Mouse (Mus musculus) kidney, adult 2 months (tissue): ENCODE data around the gene Thegl. TPM values are rescaled to one million over a fixed set of nuclear protein-coding genes. Genes with fewer than 3 reads are reported as not detected.

ENCODE experiments used
- DNase-seq: peaks from one replicate; pipeline ENCODE4 v3.0.0; 2021
- H3K27ac ChIP-seq: fragments of 200-500 bp; 2 replicates; pipeline ENCODE4 v1.5.1; 2012; ENCODE audit warnings: low read depth, low read length, control low read depth, inconsistent platforms; ENCODE audit not compliant: insufficient read depth
- H3K27me3 ChIP-seq: fragments of 200-500 bp; replicated peaks from 2 replicates; pipeline ENCODE4 v1.6.1; 2012; ENCODE audit warnings: mild to moderate bottlenecking, moderate library complexity, low read length, inconsistent platforms; ENCODE audit not compliant: control insufficient read depth, insufficient read depth
- H3K36me3 ChIP-seq: fragments of 200-500 bp; 2 replicates; pipeline ENCODE4 v1.6.1; 2012; ENCODE audit warnings: mild to moderate bottlenecking, moderate library complexity, low read length, inconsistent platforms; ENCODE audit not compliant: control insufficient read depth, insufficient read depth
- H3K4me1 ChIP-seq: fragments of 200-500 bp; 2 replicates; pipeline ENCODE4 v1.6.1; 2011; ENCODE audit warnings: low read length; ENCODE audit not compliant: control insufficient read depth, insufficient read depth
- H3K4me3 ChIP-seq: fragments of 200-500 bp; 2 replicates; pipeline ENCODE4 v1.5.1; 2011; ENCODE audit warnings: mild to moderate bottlenecking, low read depth, low read length, control low read depth; ENCODE audit not compliant: insufficient read depth
- CTCF ChIP-seq: fragments of 200-500 bp; conservative IDR thresholded peaks from 2 replicates; pipeline ENCODE4 v1.5.1; 2011; ENCODE audit warnings: low read depth, mild to moderate bottlenecking, control low read depth, low read length, moderate library complexity, mixed read lengths; ENCODE audit not compliant: insufficient read depth, insufficient read length
- POLR2A ChIP-seq: fragments of 200-500 bp; IDR thresholded peaks from one replicate; pipeline ENCODE4 v1.6.1; 2011; ENCODE audit warnings: low read depth, low read length, control low read depth
- WGBS: fragments of 180-500 bp; shearing (Covaris S2); methylation state at CpG from one replicate; pipeline ENCODE4 v1.1.7; 2018; 5-methylcytosine and 5-hydroxymethylcytosine counted together
- polyA plus RNA-seq: library from polyadenylated mRNA; depleted of rRNA; stranded (reverse); fragments of >200 nt; gene quantifications from 2 replicates; pipeline ENCODE4 v1.2.3, GENCODE M21; 2012

Thegl gene
- polyA plus RNA-seq, 1 experiment: not detected

GRCm38 (mm10) chr5:76975736-76976135 lies 40.1 kb upstream of the Thegl start:
- Histone ChIP-seq H3K4me3 (no peak overlapping the region), H3K27me3 (no peaks in the 10 kb centered on the region), H3K27ac (no peak overlapping the region), H3K4me1 (peaks cover 7% of the 10 kb centered on the region; the same call in 1 of the 2 replicates), H3K36me3 (peaks cover 4% of the 10 kb centered on the region; the same call in 1 of the 2 replicates)
- TF ChIP-seq CTCF (no peak), POLR2A (no peak)
- WGBS: 55% methylated on average over 8 of the region's 8 CpGs
- DNase-seq: no peak

GRCm38 (mm10) chr5:76984015-76984414 lies 31.8 kb upstream of the Thegl start:
- no peak for DNase-seq
- Histone ChIP-seq H3K36me3 (peaks cover 5% of the 10 kb centered on the region), H3K27me3 (no peaks in the 10 kb centered on the region), H3K27ac (no peak overlapping the region), H3K4me1 (peaks cover 2% of the 10 kb centered on the region; the same call in 1 of the 2 replicates), H3K4me3 (no peak overlapping the region)
- WGBS: 89% methylated on average over 11 of the region's 11 CpGs
- TF ChIP-seq POLR2A (no peak), CTCF (no peak)

GRCm38 (mm10) chr5:76990789-76991188 lies 25.0 kb upstream of the Thegl start:
- TF ChIP-seq CTCF (no peak), POLR2A (no peak)
- H3K4me3 ChIP-seq: no peak overlapping the region
- 63% methylated on average over 3 of the region's 3 CpGs for WGBS
- no peaks in the 10 kb centered on the region for H3K27me3 ChIP-seq
- H3K4me1 ChIP-seq: peaks cover 2% of the 10 kb centered on the region; the same call in 1 of the 2 replicates
- H3K27ac ChIP-seq: no peak overlapping the region
- no peak for DNase-seq
- peaks cover 16% of the 10 kb centered on the region for H3K36me3 ChIP-seq

- Histone ChIP-seq H3K27me3 (no peaks in the 10 kb centered on the region), H3K27ac (no peak overlapping the region), H3K36me3 (peaks cover 21% of the 10 kb centered on the region), H3K4me3 (no peak overlapping the region), H3K4me1 (no peaks in the 10 kb centered on the region)
- TF ChIP-seq POLR2A (no peak), CTCF (no peak)
- WGBS: 94% methylated on average over 5 of the region's 5 CpGs
- no peak for DNase-seq
These were observed 22.5 kb upstream of the Thegl start for GRCm38 (mm10) chr5:76993174-76993814.

- no peak for TF ChIP-seq CTCF
- TF ChIP-seq POLR2A: no peak
- 43% methylated on average over 5 of the region's 5 CpGs for WGBS
- H3K36me3 ChIP-seq: peaks cover 25% of the 10 kb centered on the region
These were observed 17.4 kb upstream of the Thegl start for GRCm38 (mm10) chr5:76998416-76998815.

GRCm38 (mm10) chr5:77001192-77001591 lies 14.6 kb upstream of the Thegl start:
- Histone ChIP-seq H3K36me3 (peaks cover 14% of the 10 kb centered on the region), H3K27ac (no peak overlapping the region), H3K4me3 (no peak overlapping the region), H3K27me3 (no peaks in the 10 kb centered on the region), H3K4me1 (no peaks in the 10 kb centered on the region)
- DNase-seq: no peak
- WGBS: 95% methylated on average over 17 of the region's 17 CpGs
- TF ChIP-seq POLR2A (no peak), CTCF (no peak)

More at GRCm38 (mm10) chr5:76998416-76998815, 17.4 kb upstream of the Thegl start:
- Histone ChIP-seq H3K27ac (no peak overlapping the region), H3K4me1 (no peaks in the 10 kb centered on the region), H3K4me3 (no peak overlapping the region), H3K27me3 (no peaks in the 10 kb centered on the region)
- peak; percentile 9 for DNase-seq

- DNase-seq: no peak
- no peaks in the 10 kb centered on the region for H3K4me1 ChIP-seq
- 90% methylated on average over 6 of the region's 6 CpGs for WGBS
These were observed 11.6 kb upstream of the Thegl start, which contains the start of gene Arl9 for GRCm38 (mm10) chr5:77004051-77004821. Gene Arl9, plus strand, starts transcription at chr5:77004055.

More at GRCm38 (mm10) chr5:77004051-77004821, 11.6 kb upstream of the Thegl start, which contains the start of gene Arl9:
- Histone ChIP-seq H3K36me3 (peaks cover under 1% of the 10 kb centered on the region; the same call in 1 of the 2 replicates), H3K27ac (no peak within 1 kb of the TSS), H3K4me3 (no peak within 1 kb of the TSS), H3K27me3 (no peaks in the 10 kb centered on the region)
- no peak for TF ChIP-seq CTCF
- TF ChIP-seq POLR2A: no peak
